Mouse (Mus musculus) small intestine, adult 2 months (tissue): ENCODE data around the gene Faf1.

Experiments used
- CTCF ChIP-seq: fragments of 200-500 bp; IDR thresholded peaks from 2 replicates; pipeline ENCODE4 v1.5.1; 2012; ENCODE audit warnings: low read depth, mild to moderate bottlenecking, control low read depth, inconsistent platforms, low read length, moderate library complexity, mixed read lengths; ENCODE audit not compliant: insufficient replicate concordance, insufficient read length; ENCODE audit errors: extremely low read depth
- POLR2A ChIP-seq: fragments of 200-500 bp; IDR thresholded peaks from 2 replicates; pipeline ENCODE4 v1.6.1; 2012; ENCODE audit warnings: low read depth, mild to moderate bottlenecking, control low read depth, inconsistent platforms, low read length, moderate library complexity

DNA sequence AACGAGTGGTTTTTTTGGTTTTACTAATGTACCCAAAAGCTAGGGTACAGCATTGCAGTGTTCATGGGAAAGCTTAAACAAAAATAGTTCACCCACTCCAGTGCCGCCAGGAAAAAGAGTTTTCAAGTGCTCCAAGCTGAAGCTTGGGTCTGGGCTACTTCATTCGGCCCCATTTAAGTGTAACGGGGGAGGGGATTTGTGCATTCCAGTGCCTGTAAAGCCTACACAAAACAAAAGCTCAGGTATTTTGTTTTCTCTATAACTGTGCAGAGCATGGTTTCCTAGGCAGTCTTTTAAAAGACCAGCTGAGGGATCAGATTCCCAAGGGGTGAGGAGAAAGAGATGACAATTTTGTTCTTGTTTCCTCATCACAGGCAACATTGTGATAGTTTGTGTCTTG is 207.9 kb downstream of the Faf1 start:
- TF ChIP-seq CTCF (no peak), POLR2A (no peak)
